Mouse (Mus musculus): ENCODE measurements around the gene Nup210.

The Nup210 gene

GRCm38 (mm10) chr6:91116244-91117145 is at the start of gene Nup210:
Nup210 (minus strand) TSS chr6:91116829.
- in situ Hi-C loops (cut with MboI; ENCODE audit: unreplicated experiment in 2 of 2), result loop anchor here in 1 of 2 experiments (25.0 kb wide), 1 partner anchor 571 kb away; the partner anchor contains the start of gene Slc6a6

- in situ Hi-C loops (cut with MboI; ENCODE audit: unreplicated experiment in 2 of 2), result loop anchor here in 1 of 2 experiments (5.0 kb wide), 1 partner anchor 117 kb away; no protein-coding TSS in a partner anchor
These were observed 48.6 kb upstream of the Nup210 start for GRCm38 (mm10) chr6:91165210-91165609.

GRCm38 (mm10) chr6:91164584-91164983 is 48.0 kb upstream of the Nup210 start:
- in situ Hi-C loops (cut with MboI; ENCODE audit: unreplicated experiment in 2 of 2), result no loop called here

- in situ Hi-C loops (cut with MboI; ENCODE audit: unreplicated experiment in 2 of 2), result no loop called here
These were observed 46.7 kb upstream of the Nup210 start for GRCm38 (mm10) chr6:91163195-91163911.

- in situ Hi-C loops (cut with MboI; ENCODE audit: unreplicated experiment in 2 of 2), result no loop called here
These were observed 45.7 kb upstream of the Nup210 start for GRCm38 (mm10) chr6:91162314-91162713.

- in situ Hi-C loops (cut with MboI; ENCODE audit: unreplicated experiment in 2 of 2), result no loop called here
These were observed 45.0 kb upstream of the Nup210 start for GRCm38 (mm10) chr6:91161506-91162235.

GRCm38 (mm10) chr6:91160976-91161375 is 44.3 kb upstream of the Nup210 start:
- in situ Hi-C loops (cut with MboI; ENCODE audit: unreplicated experiment in 2 of 2), result no loop called here

GRCm38 (mm10) chr6:91160399-91160798 is 43.8 kb upstream of the Nup210 start:
- in situ Hi-C loops (cut with MboI; ENCODE audit: unreplicated experiment in 2 of 2), result no loop called here

- in situ Hi-C loops (cut with MboI; ENCODE audit: unreplicated experiment in 2 of 2), result no loop called here
These were observed 42.4 kb upstream of the Nup210 start for GRCm38 (mm10) chr6:91159047-91159446.

GRCm38 (mm10) chr6:91157237-91157570 is 40.6 kb upstream of the Nup210 start:
- in situ Hi-C loops (cut with MboI; ENCODE audit: unreplicated experiment in 2 of 2), result no loop called here

- in situ Hi-C loops (cut with MboI; ENCODE audit: unreplicated experiment in 2 of 2), result no loop called here
These were observed 40.1 kb upstream of the Nup210 start, which contains the start of gene Hdac11 for GRCm38 (mm10) chr6:91156554-91157236. Hdac11 (plus strand) TSS chr6:91156665.

GRCm38 (mm10) chr6:91156062-91156461 is 39.4 kb upstream of the Nup210 start:
- in situ Hi-C loops (cut with MboI; ENCODE audit: unreplicated experiment in 2 of 2), result no loop called here

GRCm38 (mm10) chr6:91155286-91155685 is 38.7 kb upstream of the Nup210 start:
- in situ Hi-C loops (cut with MboI; ENCODE audit: unreplicated experiment in 2 of 2), result no loop called here

- in situ Hi-C loops (cut with MboI; ENCODE audit: unreplicated experiment in 2 of 2), result no loop called here
These were observed 38.1 kb upstream of the Nup210 start for GRCm38 (mm10) chr6:91154685-91155084.

GRCm38 (mm10) chr6:91153549-91154064 is 37.0 kb upstream of the Nup210 start:
- in situ Hi-C loops (cut with MboI; ENCODE audit: unreplicated experiment in 2 of 2), result no loop called here

- in situ Hi-C loops (cut with MboI; ENCODE audit: unreplicated experiment in 2 of 2), result no loop called here
These were observed 36.4 kb upstream of the Nup210 start for GRCm38 (mm10) chr6:91152892-91153548.

- in situ Hi-C loops (cut with MboI; ENCODE audit: unreplicated experiment in 2 of 2), result loop anchor here in 1 of 2 experiments (10.0 to 25.0 kb wide), 3 partner anchors 412 to 1510 kb away; partner anchors contain the start of genes Slc41a3 and Txnrd3
These were observed 30.6 kb upstream of the Nup210 start for GRCm38 (mm10) chr6:91147152-91147770.

- in situ Hi-C loops (cut with MboI; ENCODE audit: unreplicated experiment in 2 of 2), result loop anchor here in 1 of 2 experiments (10.0 to 25.0 kb wide), 3 partner anchors 412 to 1509 kb away; partner anchors contain the start of genes Slc41a3 and Txnrd3
These were observed 30.0 kb upstream of the Nup210 start for GRCm38 (mm10) chr6:91146443-91147151.
